Mouse (Mus musculus) urinary bladder, adult 18-20 months (tissue): Measurements from ENCODE around the gene Rps12.

Experiments used
- DNase-seq, 2 experiments: peaks; one replicate each; pipeline ENCODE4 v3.0.0; 2022; ENCODE audit warnings: low spot score in 2 of 2, mixed read lengths in 2 of 2

Rps12 gene

GRCm38 (mm10) chr10:23787062-23787821 is at the start of gene Rps12:
TSS of gene Rps12 (minus strand) at chr10:23787275.
- DNase-seq = peak; percentile 98 to 99

DNA sequence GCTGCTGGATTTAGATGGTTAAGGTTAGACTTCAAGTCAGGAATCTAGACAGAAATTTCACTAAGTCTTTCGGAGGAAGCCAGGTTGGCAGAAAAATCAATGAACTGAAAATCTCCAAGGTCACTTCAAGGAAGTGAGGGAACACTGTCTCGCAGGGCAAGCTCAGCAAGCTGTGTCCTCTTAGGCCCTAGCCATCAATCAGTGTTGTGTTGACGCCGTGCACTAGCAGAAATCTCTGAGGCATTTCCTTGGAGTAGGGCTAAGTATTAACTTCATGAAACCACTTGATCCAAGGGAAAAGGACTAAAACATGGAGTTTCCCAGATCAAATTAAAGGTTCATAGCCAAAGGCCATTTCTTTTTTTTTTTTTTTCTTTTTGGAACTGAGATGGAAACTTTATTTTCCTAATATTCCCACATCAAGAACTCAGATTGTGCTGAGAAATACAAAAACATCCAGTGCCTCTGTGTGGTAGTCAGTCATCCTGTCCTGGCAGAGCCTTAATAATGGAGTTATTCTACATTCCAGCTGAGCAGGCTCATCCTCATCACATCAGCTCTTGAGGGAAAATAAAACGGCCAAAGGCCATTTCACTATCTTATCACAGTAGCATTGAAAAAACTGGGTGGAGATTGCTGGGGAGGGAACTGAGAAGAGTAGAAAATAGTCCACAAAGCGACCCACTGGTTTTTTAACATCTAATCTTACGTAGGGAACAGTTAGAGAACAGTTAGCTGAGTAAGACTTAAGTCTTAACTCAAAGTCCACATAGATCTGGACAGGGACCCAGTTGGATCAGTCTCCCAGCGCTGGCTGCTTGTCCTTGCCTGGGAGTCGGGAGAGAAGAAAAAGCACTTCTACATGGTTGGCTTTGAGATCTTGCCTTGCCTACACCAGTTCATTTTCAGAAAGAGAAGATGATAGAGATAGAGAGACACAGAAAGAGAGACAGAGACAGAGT is 49.2 kb upstream of the Rps12 start:
- DNase-seq = no peak

GRCm38 (mm10) chr10:23826516-23826915 is 39.4 kb upstream of the Rps12 start:
- no peak for DNase-seq

- no peak for DNase-seq
Measured at GRCm38 (mm10) chr10:23816241-23816640, 29.2 kb upstream of the Rps12 start.

DNA sequence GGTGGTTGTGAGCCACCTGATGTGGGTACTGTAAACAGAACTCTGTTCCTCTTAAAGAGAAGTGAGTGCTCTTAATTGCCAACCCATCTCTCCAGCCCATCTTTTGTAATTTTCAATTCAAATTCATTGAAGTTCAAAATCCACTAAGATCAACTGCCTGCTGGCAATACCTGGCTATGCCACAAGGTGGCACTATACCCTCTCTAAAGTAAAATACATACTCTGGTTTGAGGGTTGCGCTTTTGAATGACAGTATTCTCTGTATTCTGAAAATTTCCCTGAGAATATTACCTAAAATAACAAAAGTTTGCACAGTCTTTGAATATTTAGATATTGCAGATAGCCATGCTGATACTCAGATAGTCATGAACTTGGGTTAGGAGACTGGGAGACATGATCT is 28.1 kb upstream of the Rps12 start:
- peak in 1 of 2 experiments; percentile 56 for DNase-seq

DNA sequence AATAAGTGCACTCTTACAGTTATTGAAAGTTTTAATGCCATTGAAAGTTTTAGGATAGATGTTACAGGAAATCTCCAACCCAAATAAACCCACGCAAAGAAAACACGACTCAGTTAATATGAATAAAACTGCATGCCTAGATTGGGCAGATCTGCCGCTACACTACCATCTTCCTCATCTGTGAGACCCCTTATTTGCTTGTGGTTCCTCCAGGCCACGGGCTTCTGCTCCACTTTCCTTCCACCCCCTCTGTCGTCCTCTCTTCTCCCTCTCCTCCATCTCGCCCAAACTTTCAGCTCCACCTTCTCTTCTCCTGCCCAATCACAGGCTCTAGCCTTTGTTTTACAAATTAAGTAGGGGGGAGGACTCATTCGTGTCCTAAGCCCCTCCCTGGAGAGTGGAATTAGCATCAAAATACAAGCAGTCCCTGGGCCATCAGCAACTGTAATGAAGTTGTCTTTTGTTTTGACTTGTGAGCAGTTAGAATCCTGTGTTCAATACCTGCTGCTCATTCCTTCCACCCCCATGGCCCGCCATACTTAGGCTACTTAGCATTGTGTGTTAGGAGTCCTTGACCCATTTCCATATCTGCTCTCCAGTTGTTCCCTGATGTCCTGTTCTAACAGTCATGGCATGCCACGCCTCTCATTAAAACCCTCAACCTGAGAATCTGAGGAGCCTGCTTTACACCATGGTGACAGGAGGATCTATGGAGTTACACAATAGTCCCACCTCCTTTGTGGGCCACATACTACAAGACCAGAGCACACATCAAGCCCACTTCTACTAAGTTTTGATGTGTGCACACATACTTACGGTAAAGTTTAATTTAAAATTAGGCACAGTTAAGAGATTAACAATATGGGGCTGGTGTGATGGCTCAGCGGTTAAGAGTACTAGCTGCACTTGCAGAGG is 26.0 kb upstream of the Rps12 start:
- DNase-seq = no peak

DNA sequence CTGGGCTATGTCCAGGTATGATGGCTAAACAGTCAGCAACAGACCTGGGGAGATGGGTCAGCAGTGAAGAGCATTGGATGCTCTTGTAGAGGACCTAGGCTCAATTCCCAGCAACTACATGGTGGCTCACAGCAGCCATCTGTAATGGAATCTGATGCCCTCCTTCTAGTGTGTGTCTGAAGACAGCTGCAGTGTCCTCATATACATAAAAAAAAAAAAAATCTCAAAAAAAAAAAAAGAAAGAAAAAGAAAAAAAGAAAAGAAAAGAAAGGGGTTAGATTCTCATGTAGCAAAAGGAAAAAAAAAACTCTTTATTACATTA is 25.3 kb upstream of the Rps12 start:
- no peak for DNase-seq

DNA sequence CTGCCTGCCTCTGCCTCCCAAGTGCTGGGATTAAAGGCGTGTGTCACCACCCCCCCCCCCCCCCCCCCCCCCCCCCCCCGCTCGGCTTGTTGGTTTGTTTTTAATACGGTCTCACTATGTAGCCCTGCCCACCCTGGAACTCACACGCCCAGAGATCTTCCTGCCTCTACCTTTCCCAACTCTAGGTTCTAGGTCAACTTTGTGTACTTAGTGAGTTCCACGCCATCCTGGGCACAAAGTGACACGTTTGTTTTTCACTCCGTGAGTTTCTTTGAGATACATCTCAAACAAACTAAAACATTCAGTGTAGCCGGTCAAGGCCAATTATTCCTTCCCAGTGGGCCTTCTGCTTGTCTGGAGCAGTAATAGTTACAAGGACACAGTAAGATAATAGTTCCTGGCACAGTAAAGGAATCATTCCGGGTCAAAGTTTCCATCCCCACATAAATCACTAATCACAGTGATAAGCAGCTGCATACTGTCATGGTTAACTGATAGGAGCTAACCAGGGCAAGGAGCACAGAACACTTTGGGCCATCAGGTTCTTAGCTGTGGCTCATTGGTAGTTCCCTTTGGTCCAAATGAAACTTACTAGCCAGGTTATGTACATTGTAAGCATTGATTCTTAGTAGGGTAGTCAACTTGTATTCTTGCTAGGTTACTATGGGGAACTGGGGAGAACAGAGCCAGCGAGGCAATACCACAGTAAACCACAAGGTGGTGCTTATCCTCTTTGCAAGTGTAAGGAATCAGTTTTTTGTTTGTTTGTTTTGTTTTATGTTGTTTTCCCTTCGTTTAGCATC is 24.8 kb upstream of the Rps12 start:
- DNase-seq = peak in 1 of 2 experiments; percentile 30

- no peak for DNase-seq
Measured at GRCm38 (mm10) chr10:23806201-23806600, 19.1 kb upstream of the Rps12 start.

- DNase-seq = no peak
Measured at GRCm38 (mm10) chr10:23804665-23805064, 17.6 kb upstream of the Rps12 start.

GRCm38 (mm10) chr10:23802911-23803310 is 15.8 kb upstream of the Rps12 start:
- no peak for DNase-seq

GRCm38 (mm10) chr10:23799933-23800332 is 12.9 kb upstream of the Rps12 start:
- no peak for DNase-seq

DNA sequence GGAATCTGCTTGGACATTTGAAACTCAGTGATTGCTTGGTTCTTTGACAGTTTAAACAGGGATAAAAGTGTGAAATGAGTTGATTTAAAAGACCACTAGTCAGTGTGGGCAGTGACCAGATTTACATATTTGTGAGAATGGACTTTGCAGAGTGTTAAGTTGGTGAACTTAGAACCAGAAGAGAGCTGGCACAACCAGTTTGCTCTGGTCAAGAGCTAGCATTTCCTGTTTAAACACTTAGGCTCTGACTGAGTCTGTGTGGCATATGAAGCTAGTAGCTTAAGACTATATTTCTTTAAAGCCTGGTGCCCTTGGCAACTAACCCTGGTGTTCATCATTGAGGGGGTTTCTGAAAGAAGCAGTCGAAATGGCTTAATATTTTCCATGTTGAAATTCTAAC is 11.1 kb upstream of the Rps12 start:
- no peak for DNase-seq

- DNase-seq = no peak
Measured at GRCm38 (mm10) chr10:23797606-23798005, 10.5 kb upstream of the Rps12 start.

DNA sequence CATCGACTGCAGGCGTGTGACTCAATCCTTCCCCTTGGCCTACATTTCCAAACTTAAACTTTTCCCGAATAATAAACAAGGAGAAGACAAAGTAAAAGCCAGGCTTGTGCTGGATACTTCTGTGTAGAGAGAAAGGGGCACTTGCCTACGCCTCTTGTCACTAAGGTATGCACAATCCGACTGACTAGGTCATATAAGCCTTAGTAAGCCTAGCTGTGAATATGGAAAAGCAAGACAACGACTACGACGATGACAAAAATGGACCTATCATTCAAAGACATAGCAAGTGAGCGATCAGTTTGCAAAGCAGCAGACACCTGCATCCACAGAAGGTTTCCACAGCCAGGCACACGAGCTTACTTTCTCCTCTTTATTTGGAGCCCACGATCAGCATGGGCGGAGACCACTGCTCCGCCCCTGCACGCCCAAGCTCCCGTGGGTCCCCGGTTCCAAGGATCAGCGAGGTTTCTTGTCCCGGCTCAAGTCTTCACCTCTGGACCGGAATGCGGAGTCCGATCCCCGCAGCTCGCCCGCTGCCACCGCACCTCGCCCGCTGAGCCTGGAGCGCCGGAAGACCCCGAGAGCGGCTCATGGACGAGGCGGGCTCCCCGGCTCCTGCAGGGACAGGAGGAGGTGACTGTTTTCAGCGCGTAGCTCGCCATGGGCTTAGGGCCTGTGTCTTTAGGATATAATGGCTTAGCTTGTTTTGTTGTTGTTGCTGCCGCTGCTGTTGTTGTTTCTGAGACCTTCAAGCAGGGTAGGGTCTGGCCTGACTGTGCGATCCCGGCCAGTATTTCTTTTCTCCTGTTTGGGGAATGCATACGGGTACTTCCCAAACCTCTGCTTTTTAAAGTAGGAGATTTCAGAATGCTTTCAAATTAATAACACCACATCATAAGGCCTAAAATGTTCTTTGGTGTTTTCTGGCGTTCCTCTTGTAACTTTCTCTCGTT is 9.8 kb upstream of the Rps12 start, which contains the start of gene Slc18b1:
Gene Slc18b1 (plus strand): TSS at position 436 of the 953 bp plus-strand sequence.
- DNase-seq = peak; percentile 43 to 70

DNA sequence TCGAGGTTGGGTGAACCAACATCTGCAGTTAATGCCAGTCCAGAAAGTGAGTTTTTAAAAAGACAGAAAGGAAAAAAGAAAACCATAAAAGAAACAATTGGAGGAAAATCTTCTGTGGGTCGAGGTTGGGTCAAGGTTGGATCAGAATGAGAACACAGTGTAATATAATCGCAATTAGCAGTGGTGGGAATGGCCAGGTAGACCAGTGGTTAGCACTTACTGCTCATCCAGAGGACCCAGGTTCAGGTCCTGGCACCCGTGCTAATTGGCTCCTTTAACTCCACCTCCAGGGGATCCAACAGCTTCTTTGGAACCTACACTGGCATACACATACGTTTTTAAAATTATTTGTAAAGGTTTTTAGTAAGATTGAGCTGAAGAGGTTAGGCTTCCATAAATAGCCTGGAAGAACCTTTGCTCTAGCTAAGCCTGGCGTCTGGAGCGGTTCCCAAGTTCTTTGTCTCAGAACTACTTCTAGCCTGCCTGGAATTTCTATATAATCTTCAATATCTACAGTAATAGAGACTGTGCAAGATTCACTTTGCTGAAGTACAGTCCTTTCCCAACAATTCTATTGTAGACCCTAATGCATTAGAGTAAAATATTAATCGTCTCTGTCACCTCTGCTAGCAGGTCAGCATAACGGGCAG is 8.9 kb upstream of the Rps12 start:
- DNase-seq = no peak

DNA sequence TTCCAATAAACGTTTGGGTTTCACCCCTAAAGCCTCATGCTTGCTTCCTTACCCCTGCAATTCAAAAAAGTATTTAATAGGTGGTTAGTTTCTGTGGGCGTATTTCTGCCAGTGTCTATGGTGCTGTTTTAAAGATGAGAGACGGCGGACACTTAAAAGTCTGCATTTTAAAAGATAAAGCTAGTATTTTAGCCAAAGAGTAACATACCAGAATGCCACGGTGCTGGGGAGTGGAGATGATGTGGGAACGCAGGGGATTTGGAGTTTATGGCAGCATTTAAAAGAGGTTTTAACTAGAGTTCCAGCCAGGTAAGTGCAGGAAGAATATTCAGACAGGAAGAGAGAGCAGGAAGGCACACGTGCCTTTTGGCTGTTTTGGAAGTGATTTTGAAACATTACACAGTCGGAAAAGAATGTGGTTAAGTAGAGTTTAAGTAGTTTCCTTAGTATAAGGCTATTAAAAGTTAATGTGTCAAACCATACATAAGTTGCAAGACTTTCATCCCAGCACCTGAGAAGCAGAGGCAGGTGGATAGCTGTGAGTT is 1.1 kb upstream of the Rps12 start:
- no peak for DNase-seq

DNA sequence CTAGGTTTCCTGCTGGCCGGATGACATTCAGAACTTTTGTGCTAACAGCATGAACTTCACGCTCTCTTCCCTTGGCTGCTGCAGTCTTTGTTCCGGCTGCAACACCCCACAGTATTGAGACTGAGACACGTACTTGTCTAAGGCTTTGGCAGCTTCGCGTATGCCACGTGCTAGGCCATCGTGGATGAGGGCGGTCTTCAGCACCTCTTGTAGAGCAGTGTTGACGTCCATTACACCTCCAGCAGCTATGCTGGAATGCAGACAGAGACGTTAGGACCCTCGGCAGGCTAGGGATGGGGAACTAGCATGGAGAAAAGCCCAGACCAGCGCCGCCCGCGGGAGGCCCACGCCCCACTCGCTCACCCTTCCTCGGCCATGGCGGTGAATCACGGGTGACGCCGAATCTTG is 440 bp downstream of the Rps12 start:
- peak in 1 of 2 experiments; percentile 16 for DNase-seq

DNA sequence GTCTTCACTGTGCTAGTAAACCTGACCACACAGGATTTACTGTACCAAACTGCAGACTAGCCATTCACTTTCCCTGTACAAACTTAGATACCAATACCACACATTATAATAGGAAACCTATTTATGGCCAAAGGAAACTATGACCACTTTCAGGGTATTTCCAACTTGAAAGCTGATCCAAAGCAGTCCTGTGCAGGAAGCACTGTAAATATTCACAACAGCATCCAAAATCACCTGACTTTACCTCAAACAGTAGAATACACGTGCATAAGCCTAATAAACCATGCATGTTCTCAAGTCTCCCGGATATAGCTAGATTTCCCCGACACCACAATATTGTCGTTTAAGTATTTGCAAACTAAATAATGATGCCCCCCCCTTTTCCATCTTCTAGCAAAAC is 1.0 kb downstream of the Rps12 start:
- DNase-seq = no peak
